Mouse (Mus musculus) hindbrain, postnatal 0 days (tissue): Measurements from ENCODE around the gene Tnfaip2. TPM values are rescaled to one million over a fixed set of nuclear protein-coding genes. Genes with fewer than 3 reads are reported as not detected.

Source experiments
- ATAC-seq: fragments of 200-750 bp; cut with Nextera tagmentation; 2 replicates; pipeline ENCODE4 v1.8.0; 2017; ENCODE audit warnings: mild to moderate bottlenecking, moderate TSS enrichment, moderate library complexity
- DNase-seq: peaks from one replicate; pipeline ENCODE4 v3.0.0-alpha.2; 2015; ENCODE audit warnings: low spot score
- H3K27ac ChIP-seq: fragments of 300-500 bp; sonication (generic); 2 replicates; pipeline ENCODE4 v1.5.1; 2014; ENCODE audit warnings: mild to moderate bottlenecking
- H3K27me3 ChIP-seq: fragments of 300-500 bp; sonication (generic); 2 replicates; pipeline ENCODE4 v1.6.1; 2014; ENCODE audit warnings: low read length, mixed read lengths; ENCODE audit not compliant: insufficient read depth
- H3K36me3 ChIP-seq: fragments of 300-500 bp; sonication (generic); 2 replicates; pipeline ENCODE4 v1.6.1; 2014; ENCODE audit warnings: low read length, mixed read lengths; ENCODE audit not compliant: insufficient read depth
- H3K4me1 ChIP-seq: fragments of 300-500 bp; sonication (generic); 2 replicates; pipeline ENCODE4 v1.6.1; 2014; ENCODE audit warnings: antibody characterized with exemption, low read length, mixed read lengths; ENCODE audit not compliant: insufficient read depth
- H3K4me2 ChIP-seq: fragments of 300-500 bp; sonication (generic); 2 replicates; pipeline ENCODE4 v1.6.1; 2014; ENCODE audit warnings: low read depth, mild to moderate bottlenecking, low read length, moderate library complexity, mixed read lengths
- H3K4me3 ChIP-seq: fragments of 300-500 bp; sonication (generic); 2 replicates; pipeline ENCODE4 v1.5.1; 2014; ENCODE audit warnings: low read length
- H3K9ac ChIP-seq: fragments of 300-500 bp; sonication (generic); replicated peaks from 2 replicates; pipeline ENCODE4 v1.6.1; 2014; ENCODE audit warnings: mild to moderate bottlenecking, low read length, moderate library complexity, mixed read lengths
- H3K9me3 ChIP-seq: fragments of 300-500 bp; sonication (generic); 2 replicates; pipeline ENCODE4 v1.6.1; 2016; ENCODE audit warnings: low read length, mixed read lengths
- CTCF ChIP-seq: IDR thresholded peaks from 2 replicates; pipeline ENCODE4 v1.5.1; 2016; ENCODE audit warnings: antibody characterized with exemption, control low read depth, low read depth
- WGBS: fragments of 180-500 bp; shearing (Covaris S2); extraction: QIAGEN DNeasy Blood & Tissue Kit; methylation state at CpG from one replicate; pipeline ENCODE4 v1.1.7; 2014; 5-methylcytosine and 5-hydroxymethylcytosine counted together
- polyA plus RNA-seq: library from polyadenylated mRNA; unstranded; fragments of >200 nt; fragmentation: Nextera tagmentation; extraction: Ambion mirVana; gene quantifications from 2 replicates; pipeline ENCODE4 v1.2.1, GENCODE M21; 2015
- total RNA-seq: library from RNA; depleted of rRNA; stranded (reverse); fragments of >200 nt; gene quantifications from 2 replicates; pipeline ENCODE4 v1.2.3, GENCODE M21; 2014

The Tnfaip2 gene
- total and polyA plus RNA-seq, 2 experiments from 2014 or later = 0.99 to 1.4 TPM

- ATAC-seq = no peak
- no peak overlapping the region for H3K27ac ChIP-seq
- no peak overlapping the region for H3K9ac ChIP-seq
- H3K4me2 ChIP-seq = no peak overlapping the region
- peaks cover 29% of the 10 kb centered on the region for H3K27me3 ChIP-seq
- H3K36me3 ChIP-seq = no peaks in the 10 kb centered on the region
- WGBS = 58% methylated on average over 7 of the region's 7 CpGs
- no peak for DNase-seq
- H3K9me3 ChIP-seq = no peaks in the 10 kb centered on the region
- H3K4me1 ChIP-seq = no peaks in the 10 kb centered on the region
- no peak for TF ChIP-seq CTCF
- no peak overlapping the region for H3K4me3 ChIP-seq
Observed at GRCm38 (mm10) chr12:111420946-111421709, 21.1 kb upstream of the Tnfaip2 start.

- WGBS = 49% methylated on average over 5 of the region's 5 CpGs
- no peak overlapping the region for H3K27ac ChIP-seq
- ATAC-seq (no peak), DNase-seq (no peak)
- TF ChIP-seq CTCF = no peak
- H3K36me3 ChIP-seq = no peaks in the 10 kb centered on the region
- no peak overlapping the region for H3K4me3 ChIP-seq
- no peak overlapping the region for H3K4me2 ChIP-seq
- H3K4me1 ChIP-seq = no peaks in the 10 kb centered on the region
- peaks cover 29% of the 10 kb centered on the region for H3K27me3 ChIP-seq
- no peaks in the 10 kb centered on the region for H3K9me3 ChIP-seq
- H3K9ac ChIP-seq = no peak overlapping the region
Observed at GRCm38 (mm10) chr12:111422852-111423251, 19.4 kb upstream of the Tnfaip2 start.

GRCm38 (mm10) chr12:111423570-111424129 lies 18.6 kb upstream of the Tnfaip2 start:
- Histone ChIP-seq H3K27me3 (peaks cover 29% of the 10 kb centered on the region), H3K4me1 (peaks cover 2% of the 10 kb centered on the region; the same call in 1 of the 2 replicates), H3K4me2 (peak overlapping the region; percentile 51), H3K4me3 (peak overlapping the region; percentile 29), H3K9me3 (no peaks in the 10 kb centered on the region), H3K27ac (no peak overlapping the region), H3K36me3 (no peaks in the 10 kb centered on the region), H3K9ac (no peak overlapping the region)
- DNase-seq = no peak
- no peak for ATAC-seq
- no peak for TF ChIP-seq CTCF
- WGBS = 5% methylated on average over 43 of the region's 43 CpGs

- TF ChIP-seq CTCF = no peak
- peaks cover 30% of the 10 kb centered on the region for H3K27me3 ChIP-seq
- no peak overlapping the region for H3K4me3 ChIP-seq
- peaks cover 11% of the 10 kb centered on the region; the same call in 1 of the 2 replicates for H3K4me1 ChIP-seq
- no peak overlapping the region for H3K9ac ChIP-seq
- ATAC-seq = no peak
- no peak for DNase-seq
- no peaks in the 10 kb centered on the region for H3K9me3 ChIP-seq
- H3K36me3 ChIP-seq = no peaks in the 10 kb centered on the region
- 22% methylated on average over 9 of the region's 9 CpGs for WGBS
- no peak overlapping the region for H3K27ac ChIP-seq
- no peak overlapping the region for H3K4me2 ChIP-seq
Observed at GRCm38 (mm10) chr12:111424547-111424946, 17.7 kb upstream of the Tnfaip2 start.

DNA sequence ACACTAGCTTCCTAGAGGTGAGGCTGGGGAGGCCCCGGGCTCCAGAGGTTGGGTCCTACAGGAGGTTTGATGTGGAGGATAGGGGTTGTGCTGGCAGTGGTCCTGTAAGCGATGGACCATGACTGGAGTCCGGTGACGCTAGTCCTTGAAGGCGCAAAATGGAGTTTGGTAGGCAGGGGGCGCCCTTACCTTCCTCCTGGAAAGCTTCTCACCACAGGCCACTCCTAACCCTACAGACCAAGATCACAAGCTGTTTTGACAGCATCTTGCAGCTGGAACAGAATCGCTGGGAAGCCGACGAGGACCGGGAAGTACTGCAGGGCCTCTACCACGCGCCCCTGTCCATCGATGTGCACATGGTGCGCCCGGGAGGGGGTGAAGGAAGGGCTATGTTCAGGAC lies 17.0 kb upstream of the Tnfaip2 start:
- ATAC-seq = peak; percentile 15

DNA sequence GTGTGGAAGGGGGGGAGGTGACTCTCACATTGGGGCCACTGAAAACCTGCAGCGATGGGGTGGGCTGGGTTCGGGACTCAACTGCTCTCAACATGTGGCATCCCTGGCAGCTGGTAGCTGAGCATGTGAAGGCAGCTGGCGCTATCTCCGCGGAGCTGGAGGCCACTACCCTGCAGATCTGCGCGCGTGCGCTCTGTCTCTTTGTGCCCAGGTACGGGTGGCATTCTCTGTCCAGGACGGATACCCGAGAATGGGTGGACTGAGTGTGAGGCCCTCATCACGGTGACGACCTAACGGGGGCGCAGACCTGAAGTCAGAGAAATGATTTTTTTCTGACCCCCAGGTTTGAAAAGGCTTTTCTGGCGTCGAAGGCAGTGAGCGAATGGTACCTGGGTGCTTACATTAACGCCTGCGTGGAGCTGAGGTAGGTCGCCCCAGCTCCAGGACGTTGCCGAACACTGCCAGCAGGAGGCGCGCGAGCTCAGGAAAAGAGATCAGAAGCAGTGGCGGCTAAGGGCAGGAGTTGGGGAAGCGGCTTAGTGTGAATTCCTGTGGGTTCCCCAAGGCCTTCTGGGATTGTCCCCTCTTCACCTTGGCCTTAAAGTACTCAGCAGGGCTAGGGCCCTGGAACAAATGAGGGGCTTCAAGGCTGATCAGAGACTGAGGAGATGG lies 16.3 kb upstream of the Tnfaip2 start:
- Histone ChIP-seq H3K27ac (no peak overlapping the region), H3K36me3 (no peaks in the 10 kb centered on the region), H3K27me3 (peaks cover 44% of the 10 kb centered on the region), H3K4me1 (peaks cover 19% of the 10 kb centered on the region; the same call in 1 of the 2 replicates), H3K4me2 (peak overlapping the region; percentile 25; the same call in 1 of the 2 replicates), H3K9ac (no peak overlapping the region), H3K9me3 (no peaks in the 10 kb centered on the region), H3K4me3 (no peak overlapping the region)
- ATAC-seq (peak; percentile 61), DNase-seq (peak; percentile 90)
- peak; percentile 96 for TF ChIP-seq CTCF
- 14% methylated on average over 29 of the region's 29 CpGs for WGBS

More for the DNA sequence above, 17.0 kb upstream of the Tnfaip2 start:
- no peak overlapping the region for H3K4me2 ChIP-seq
- 6% methylated on average over 15 of the region's 15 CpGs for WGBS
- H3K27me3 ChIP-seq = peaks cover 37% of the 10 kb centered on the region
- H3K27ac ChIP-seq = no peak overlapping the region
- peak; percentile 87 for TF ChIP-seq CTCF
- DNase-seq = peak; percentile 84
- peaks cover 17% of the 10 kb centered on the region; the same call in 1 of the 2 replicates for H3K4me1 ChIP-seq
- no peaks in the 10 kb centered on the region for H3K9me3 ChIP-seq
- H3K9ac ChIP-seq = no peak overlapping the region
- H3K36me3 ChIP-seq = no peaks in the 10 kb centered on the region
- H3K4me3 ChIP-seq = no peak overlapping the region
